Mouse (Mus musculus): ENCODE measurements around the gene Pygo2. TPM values are rescaled to one million over a fixed set of nuclear protein-coding genes. Genes with fewer than 3 reads are reported as not detected.

Gene Pygo2
- polyA plus RNA-seq, 1 experiment = 87.5 TPM

- peaks cover 22% of the 10 kb centered on the region for H3K36me3 ChIP-seq (ENCODE audit: control insufficient read depth, insufficient read depth, low read length)
- no peaks in the 10 kb centered on the region for H3K27me3 ChIP-seq (ENCODE audit: control insufficient read depth, insufficient read depth, low read length)
- H3K27ac ChIP-seq (ENCODE audit: insufficient read depth, low read depth, low read length) = no peak overlapping the region
- no peak overlapping the region for H3K4me3 ChIP-seq (ENCODE audit: low read depth, low read length)
- H3K4me1 ChIP-seq (ENCODE audit: control insufficient read depth, insufficient read depth, insufficient read length, low read length) = peaks cover 11% of the 10 kb centered on the region
- 99% methylated on average over 8 of the region's 8 CpGs for WGBS
- TF ChIP-seq CTCF (IDR thresholded peaks at IDR 0.05; ENCODE audit: extremely low read depth, insufficient read length, insufficient replicate concordance, low read depth, low read length) = no peak
- no peak for TF ChIP-seq POLR2A (IDR thresholded peaks at IDR 0.05; ENCODE audit: low read depth, low read length)
These were observed 2.6 kb downstream of the Pygo2 start for GRCm38 (mm10) chr3:89432606-89433005.

GRCm38 (mm10) chr3:89434532-89434931 is 4.5 kb downstream of the Pygo2 start:
- Histone ChIP-seq H3K4me1 (ENCODE audit: control insufficient read depth, insufficient read depth, insufficient read length, low read length) (peaks cover 11% of the 10 kb centered on the region), H3K4me3 (ENCODE audit: low read depth, low read length) (no peak overlapping the region), H3K27me3 (ENCODE audit: control insufficient read depth, insufficient read depth, low read length) (no peaks in the 10 kb centered on the region), H3K36me3 (ENCODE audit: control insufficient read depth, insufficient read depth, low read length) (peaks cover 25% of the 10 kb centered on the region), H3K27ac (ENCODE audit: insufficient read depth, low read depth, low read length) (no peak overlapping the region)
- 73% methylated on average over 11 of the region's 11 CpGs for WGBS
- TF ChIP-seq POLR2A (IDR thresholded peaks at IDR 0.05; ENCODE audit: low read depth, low read length) = no peak
- TF ChIP-seq CTCF (IDR thresholded peaks at IDR 0.05; ENCODE audit: extremely low read depth, insufficient read length, insufficient replicate concordance, low read depth, low read length) = no peak

GRCm38 (mm10) chr3:89435041-89435440 is 5.0 kb downstream of the Pygo2 start:
- Histone ChIP-seq H3K27ac (ENCODE audit: insufficient read depth, low read depth, low read length) (no peak overlapping the region), H3K4me3 (ENCODE audit: low read depth, low read length) (no peak overlapping the region), H3K4me1 (ENCODE audit: control insufficient read depth, insufficient read depth, insufficient read length, low read length) (peaks cover 11% of the 10 kb centered on the region), H3K36me3 (ENCODE audit: control insufficient read depth, insufficient read depth, low read length) (peaks cover 29% of the 10 kb centered on the region), H3K27me3 (ENCODE audit: control insufficient read depth, insufficient read depth, low read length) (no peaks in the 10 kb centered on the region)
- 73% methylated on average over 7 of the region's 7 CpGs for WGBS
- TF ChIP-seq CTCF (IDR thresholded peaks at IDR 0.05; ENCODE audit: extremely low read depth, insufficient read length, insufficient replicate concordance, low read depth, low read length) (no peak), POLR2A (IDR thresholded peaks at IDR 0.05; ENCODE audit: low read depth, low read length) (no peak)

- TF ChIP-seq CTCF (IDR thresholded peaks at IDR 0.05; ENCODE audit: extremely low read depth, insufficient read length, insufficient replicate concordance, low read depth, low read length) (no peak), POLR2A (IDR thresholded peaks at IDR 0.05; ENCODE audit: low read depth, low read length) (peak; percentile 86)
- Histone ChIP-seq H3K36me3 (ENCODE audit: control insufficient read depth, insufficient read depth, low read length) (peaks cover 39% of the 10 kb centered on the region), H3K27me3 (ENCODE audit: control insufficient read depth, insufficient read depth, low read length) (no peaks in the 10 kb centered on the region), H3K4me1 (ENCODE audit: control insufficient read depth, insufficient read depth, insufficient read length, low read length) (peaks cover 9% of the 10 kb centered on the region), H3K27ac (ENCODE audit: insufficient read depth, low read depth, low read length) (peak within 1 kb of the TSS; percentile 82), H3K4me3 (ENCODE audit: low read depth, low read length) (peak within 1 kb of the TSS; percentile 79)
- WGBS = 2% methylated on average over 16 of the region's 16 CpGs
These were observed 6.4 kb downstream of the Pygo2 start, which contains the start of gene Pbxip1 for GRCm38 (mm10) chr3:89436176-89437113. Gene Pbxip1 (plus strand): TSS chr3:89436706.

GRCm38 (mm10) chr3:89437269-89437668 is 7.3 kb downstream of the Pygo2 start:
- peaks cover 39% of the 10 kb centered on the region for H3K36me3 ChIP-seq (ENCODE audit: control insufficient read depth, insufficient read depth, low read length)
- peak overlapping the region; percentile 82 for H3K27ac ChIP-seq (ENCODE audit: insufficient read depth, low read depth, low read length)
- H3K27me3 ChIP-seq (ENCODE audit: control insufficient read depth, insufficient read depth, low read length) = no peaks in the 10 kb centered on the region
- 18% methylated on average over 5 of the region's 5 CpGs for WGBS
- TF ChIP-seq CTCF (IDR thresholded peaks at IDR 0.05; ENCODE audit: extremely low read depth, insufficient read length, insufficient replicate concordance, low read depth, low read length) (no peak), POLR2A (IDR thresholded peaks at IDR 0.05; ENCODE audit: low read depth, low read length) (no peak)
- peaks cover 9% of the 10 kb centered on the region for H3K4me1 ChIP-seq (ENCODE audit: control insufficient read depth, insufficient read depth, insufficient read length, low read length)
- H3K4me3 ChIP-seq (ENCODE audit: low read depth, low read length) = peak overlapping the region; percentile 79

DNA sequence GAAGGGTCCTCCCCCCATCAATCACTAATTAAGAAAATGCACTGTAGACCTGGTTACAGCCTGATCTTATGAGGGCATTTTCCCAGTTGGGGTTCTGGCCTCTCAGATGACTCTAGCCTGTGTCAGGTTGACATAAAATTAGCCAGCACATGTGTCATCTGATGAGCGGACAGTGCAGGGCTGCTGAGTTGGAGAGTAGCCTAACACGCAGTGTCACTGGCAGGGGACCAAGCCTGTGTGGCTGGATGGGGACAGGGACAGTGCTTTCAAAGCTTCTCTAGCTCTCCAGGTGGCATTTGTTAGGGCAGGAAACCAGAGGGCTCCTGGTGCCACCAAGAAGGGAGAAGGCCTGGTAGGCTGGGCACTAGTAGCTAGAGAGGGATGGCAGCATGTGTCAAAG is 10.7 kb downstream of the Pygo2 start:
- Histone ChIP-seq H3K27me3 (ENCODE audit: control insufficient read depth, insufficient read depth, low read length) (no peaks in the 10 kb centered on the region), H3K4me3 (ENCODE audit: low read depth, low read length) (no peak overlapping the region), H3K36me3 (ENCODE audit: control insufficient read depth, insufficient read depth, low read length) (peaks cover 42% of the 10 kb centered on the region), H3K27ac (ENCODE audit: insufficient read depth, low read depth, low read length) (no peak overlapping the region), H3K4me1 (ENCODE audit: control insufficient read depth, insufficient read depth, insufficient read length, low read length) (peaks cover 9% of the 10 kb centered on the region)
- 85% methylated on average over 2 of the region's 2 CpGs for WGBS
- TF ChIP-seq CTCF (IDR thresholded peaks at IDR 0.05; ENCODE audit: extremely low read depth, insufficient read length, insufficient replicate concordance, low read depth, low read length) (no peak), POLR2A (IDR thresholded peaks at IDR 0.05; ENCODE audit: low read depth, low read length) (no peak)

Data from small intestine, adult 2 months (tissue).